Mouse (Mus musculus) brain, embryonic 14.5 days (tissue): ENCODE results near the gene Abhd17a.

Source experiments
- CTCF ChIP-seq: fragments of 200-500 bp; IDR thresholded peaks from 2 replicates; pipeline ENCODE4 v1.5.1; 2012; ENCODE audit warnings: inconsistent platforms, mild to moderate bottlenecking, moderate library complexity, borderline replicate concordance; ENCODE audit not compliant: insufficient read depth, insufficient read length; ENCODE audit errors: extremely low read depth
- POLR2A ChIP-seq: fragments of 200-500 bp; IDR thresholded peaks from 2 replicates; pipeline ENCODE4 v1.6.1; 2012; ENCODE audit warnings: mild to moderate bottlenecking, inconsistent platforms, borderline replicate concordance; ENCODE audit not compliant: poor library complexity, insufficient read depth, insufficient read length, severe bottlenecking; ENCODE audit errors: extremely low read depth

DNA sequence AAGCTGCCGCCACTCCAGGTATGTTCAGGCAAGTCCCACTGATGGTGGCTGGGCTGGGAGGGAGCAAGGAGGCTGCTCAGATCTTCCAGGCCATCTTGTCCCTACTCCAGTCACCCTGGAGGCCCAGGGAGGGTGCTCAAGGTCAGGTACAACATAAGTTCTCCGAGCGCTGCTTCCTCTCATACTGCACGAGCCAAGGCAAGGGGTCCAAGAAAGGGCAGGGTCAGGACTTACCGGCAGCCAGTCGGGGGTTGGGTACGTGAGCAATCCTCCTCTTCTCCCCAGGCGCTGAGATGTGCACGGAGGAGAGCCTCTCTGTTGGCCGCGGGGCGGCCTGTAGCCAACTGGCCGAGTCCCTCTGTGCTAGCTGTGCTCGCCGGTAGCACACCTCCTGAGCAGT is 42.6 kb downstream of the Abhd17a start:
- no peak for TF ChIP-seq POLR2A
- no peak for TF ChIP-seq CTCF
